Mouse (Mus musculus) R1 (cell line): ENCODE data around the gene Fbxw11.
"Not testable (repeated sequence)": the region's sequence is repeated elsewhere in the genome, so short reads cannot be mapped to it uniquely, and the experiment has no call there.

Experiments
- DNase-seq: peaks from one replicate; pipeline ENCODE4 v3.0.0-alpha.2; 2018; ENCODE audit warnings: low read depth, low spot score

The Fbxw11 gene

DNA sequence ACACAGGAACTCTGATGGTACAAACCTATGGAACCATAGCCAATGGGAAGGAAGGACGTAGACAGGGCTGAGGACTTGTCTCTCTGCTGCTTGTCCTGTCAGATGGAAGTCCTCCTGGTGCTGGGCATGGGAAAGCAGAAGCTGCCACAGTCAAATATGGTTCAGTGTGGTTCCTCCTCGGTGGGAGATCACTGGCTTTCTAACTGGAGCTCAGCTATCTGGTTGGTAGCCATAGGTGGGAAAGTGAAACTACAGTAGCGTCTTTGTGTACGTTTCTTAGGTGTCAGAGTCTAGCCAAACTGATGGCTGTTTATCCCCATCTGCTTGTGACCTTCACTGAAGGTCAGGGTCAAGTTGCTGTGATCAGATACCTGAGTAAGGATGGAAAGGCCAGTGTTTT is 29.0 kb downstream of the Fbxw11 start:
- DNase-seq, result peak; percentile 23

- DNase-seq, result no peak
These were observed 34.3 kb downstream of the Fbxw11 start for GRCm38 (mm10) chr11:32676777-32677176.

GRCm38 (mm10) chr11:32677811-32678210 is 35.3 kb downstream of the Fbxw11 start:
- no peak for DNase-seq

DNA sequence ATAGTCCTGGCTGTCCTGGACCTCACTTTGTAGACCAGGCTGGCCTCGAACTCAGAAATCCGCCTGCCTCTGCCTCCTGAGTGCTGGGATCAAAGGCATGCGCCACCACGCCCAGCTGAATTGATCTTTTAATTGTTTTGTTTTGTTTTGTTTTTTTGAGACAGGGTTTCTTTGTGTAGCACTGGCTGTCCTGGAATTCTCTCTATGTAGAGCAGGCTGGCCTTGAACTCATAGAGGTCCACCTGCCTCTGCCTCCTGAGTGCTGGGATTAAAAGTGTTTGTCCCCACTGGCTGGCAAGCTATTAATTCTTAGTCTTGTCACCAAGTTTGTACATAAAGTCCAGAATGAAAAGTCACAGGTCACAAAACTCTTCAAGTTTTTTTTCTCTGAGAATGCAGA is 36.6 kb downstream of the Fbxw11 start:
- DNase-seq, result peak; percentile 65

GRCm38 (mm10) chr11:32680014-32680413 is 37.5 kb downstream of the Fbxw11 start:
- DNase-seq, result no peak

DNA sequence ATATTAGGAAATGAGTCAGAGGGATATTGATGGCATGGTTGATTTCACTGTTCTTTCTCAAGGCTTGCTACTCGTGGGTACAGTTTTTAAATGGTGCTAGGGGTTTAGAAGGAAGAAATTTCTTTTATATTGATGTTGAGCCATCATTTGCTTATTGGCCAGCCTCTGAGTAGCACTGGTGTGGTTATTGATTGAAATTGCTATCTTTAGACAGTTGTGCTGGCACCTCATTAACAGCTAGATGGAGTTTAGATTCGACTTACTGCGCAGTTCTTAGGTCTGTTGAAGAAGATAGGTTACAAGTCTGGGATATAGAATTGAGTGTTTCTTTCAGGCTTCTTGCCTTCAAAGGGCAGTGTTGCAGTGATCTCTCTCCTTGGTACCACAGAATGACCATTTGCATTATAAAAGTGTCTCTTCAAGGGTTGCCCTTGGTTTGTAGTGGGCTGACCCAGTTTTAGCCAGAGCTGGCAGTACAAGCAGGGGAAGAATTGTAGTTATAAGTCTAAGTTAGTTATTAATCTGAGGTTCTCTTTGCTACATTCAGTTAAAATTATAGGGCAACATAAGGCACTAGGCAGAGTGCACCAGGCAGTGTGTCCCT is 38.8 kb downstream of the Fbxw11 start:
- peak; percentile 57 for DNase-seq

DNA sequence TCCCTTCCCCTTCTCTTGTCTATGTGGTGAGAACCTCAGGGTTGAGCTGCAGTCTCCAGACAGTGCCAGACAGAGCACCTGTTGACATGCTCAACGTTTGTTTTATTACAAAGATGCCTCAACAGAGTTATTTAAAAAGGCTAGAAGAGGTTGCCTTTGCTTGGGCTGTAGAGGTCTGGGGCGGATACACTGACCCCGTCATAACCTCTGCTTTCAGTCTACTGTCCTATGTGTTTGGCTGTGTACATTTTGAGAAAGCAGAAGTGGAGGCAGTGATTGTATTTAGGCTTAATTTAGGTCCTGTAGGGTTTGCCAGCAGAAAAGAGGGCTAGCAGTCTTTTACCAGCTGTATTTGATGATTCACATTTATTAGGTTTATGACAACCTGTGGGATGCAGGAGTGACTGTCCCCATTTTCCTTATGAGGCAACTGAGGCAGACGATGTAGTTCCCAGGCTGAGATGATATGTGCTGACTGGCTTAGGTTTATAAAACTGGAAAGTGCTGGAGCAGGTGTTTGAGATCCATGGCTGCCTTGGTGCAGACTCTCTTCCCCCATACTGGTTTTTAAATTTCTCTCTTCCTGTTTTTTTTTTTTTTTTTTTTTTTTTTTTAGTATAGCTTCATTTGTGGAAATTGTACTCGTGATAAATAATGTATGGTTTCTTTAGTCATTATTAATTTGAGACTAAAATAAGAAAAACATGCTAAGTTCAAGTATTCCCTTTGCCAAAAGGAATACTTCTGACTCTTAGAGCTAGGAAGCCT is 40.0 kb downstream of the Fbxw11 start:
- DNase-seq, result no peak

DNA sequence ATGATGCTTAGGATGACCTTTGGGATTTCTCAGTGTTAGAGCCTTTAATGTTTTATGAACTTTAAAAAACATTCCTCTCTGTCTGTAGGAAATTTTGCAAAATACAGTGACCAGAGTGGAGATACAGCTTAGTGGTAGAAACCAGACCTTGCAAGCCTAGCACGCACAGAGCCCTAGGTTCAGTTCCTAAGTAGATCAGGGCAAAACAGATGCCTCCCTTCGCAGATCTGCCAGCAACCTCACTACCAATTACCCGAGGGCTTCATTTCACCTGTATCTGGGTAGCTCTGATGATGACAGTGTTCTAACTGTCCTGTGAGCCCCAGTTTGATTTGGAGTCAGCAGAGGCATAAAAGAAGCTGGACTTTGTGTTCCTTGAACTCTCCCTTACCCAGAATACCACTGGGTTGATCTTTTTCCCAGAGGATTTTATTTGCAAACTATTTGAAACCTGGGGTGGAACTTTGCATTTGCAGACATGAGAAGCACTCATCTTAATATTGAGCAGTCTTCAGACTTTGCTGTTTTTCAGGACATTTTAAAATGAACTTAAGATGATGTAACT is 42.2 kb downstream of the Fbxw11 start:
- DNase-seq, result no peak

DNA sequence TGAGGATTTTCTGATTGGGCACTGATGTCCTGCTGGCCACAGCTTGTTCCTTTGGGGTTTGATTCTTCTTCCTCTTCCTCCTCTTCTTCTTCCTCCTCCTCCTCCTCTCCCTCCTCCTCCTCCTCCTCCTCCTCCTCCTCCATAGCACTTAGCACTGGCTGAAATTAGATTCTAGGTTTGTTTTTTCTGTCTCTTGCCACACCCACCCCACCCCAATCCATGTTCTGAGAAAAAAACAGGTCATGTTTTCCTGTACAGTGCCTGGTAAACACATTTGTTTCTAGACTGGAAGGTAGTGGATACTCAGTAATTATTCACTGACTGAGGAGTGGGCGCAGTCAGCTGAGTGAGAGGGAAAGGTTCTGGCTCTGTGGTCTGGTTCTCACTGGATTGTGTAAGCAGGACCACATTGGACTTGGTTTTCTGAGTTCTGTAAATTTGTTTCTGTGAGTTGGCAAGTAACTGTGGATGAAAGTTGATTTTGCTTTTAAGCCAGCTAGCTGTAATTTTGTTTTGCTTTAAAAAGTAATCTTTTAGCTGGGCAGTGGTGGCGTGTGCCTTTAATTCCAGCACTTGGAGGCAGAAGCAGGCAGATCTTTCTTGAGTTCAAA is 45.8 kb downstream of the Fbxw11 start:
- no peak for DNase-seq

DNA sequence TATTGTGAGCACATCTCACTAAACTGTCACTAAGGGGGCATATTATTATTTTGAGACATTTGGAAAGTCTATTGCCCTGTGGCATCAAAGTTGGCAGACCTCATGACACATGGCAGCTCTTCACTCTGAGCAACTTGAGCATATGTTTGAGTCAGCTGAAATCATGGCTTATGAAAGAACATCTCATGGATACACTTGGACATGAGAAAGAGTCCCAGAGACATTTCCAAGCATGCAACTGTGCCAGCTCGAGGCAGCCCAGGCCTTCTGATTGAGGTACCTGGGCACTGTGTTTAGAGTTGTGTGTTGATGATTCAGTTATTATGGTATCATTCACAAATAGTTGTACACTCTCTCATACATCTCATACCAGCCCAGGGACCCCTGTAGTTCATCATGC is 47.0 kb downstream of the Fbxw11 start:
- DNase-seq, result no peak

DNA sequence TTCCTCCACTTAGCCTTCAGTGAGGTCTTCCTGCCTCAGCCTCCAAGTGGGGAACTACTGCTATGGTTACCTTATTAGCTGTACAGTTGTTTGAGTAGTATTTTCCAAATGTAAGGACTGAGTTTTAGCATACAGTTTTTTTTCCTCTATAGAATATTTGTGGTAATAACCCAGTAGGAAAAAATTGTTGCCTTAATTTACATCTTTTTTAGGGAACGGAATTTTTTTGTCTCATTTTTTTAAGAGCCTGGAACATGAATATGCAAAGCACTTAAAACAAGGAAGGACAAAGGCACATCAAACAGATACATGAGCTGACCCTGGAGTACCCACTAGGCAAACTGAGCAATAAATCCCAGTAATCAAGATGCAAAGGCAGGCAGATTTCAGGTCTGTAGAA is 50.3 kb downstream of the Fbxw11 start:
- DNase-seq, result no peak

DNA sequence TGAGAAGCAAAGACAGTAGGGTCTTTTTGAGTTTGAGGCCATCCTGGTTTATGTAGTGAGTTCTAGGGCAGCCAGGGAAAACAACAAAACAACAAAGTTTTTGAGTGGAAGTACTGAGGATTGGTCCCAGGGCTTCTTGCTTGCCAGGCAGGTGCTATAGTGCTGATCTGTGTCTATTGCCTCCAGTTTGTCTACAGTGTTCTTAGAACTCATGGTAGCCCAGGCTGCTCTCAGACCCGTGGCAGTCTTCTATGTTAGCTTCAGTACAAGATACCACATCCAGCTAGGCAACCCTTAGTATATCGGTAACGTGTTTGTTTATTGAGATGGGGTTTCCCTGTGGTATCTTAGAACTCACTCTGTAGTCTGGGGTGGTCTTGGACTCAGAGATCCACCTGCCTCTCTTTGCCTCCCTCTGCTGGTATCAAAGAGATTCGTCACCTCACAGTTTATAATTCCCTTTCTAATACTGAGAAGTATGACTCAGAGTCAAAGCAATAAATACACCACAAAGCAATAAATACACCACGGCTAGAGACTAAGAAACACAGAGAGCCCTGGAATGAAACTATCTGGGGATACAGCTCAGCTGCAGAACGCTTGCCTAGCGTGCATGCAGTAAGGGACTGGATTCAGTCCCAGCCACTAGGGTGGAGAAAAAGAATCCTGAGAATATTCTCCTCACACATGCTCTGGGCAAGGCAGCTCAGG is 51.1 kb downstream of the Fbxw11 start:
- peak; percentile 30 for DNase-seq

DNA sequence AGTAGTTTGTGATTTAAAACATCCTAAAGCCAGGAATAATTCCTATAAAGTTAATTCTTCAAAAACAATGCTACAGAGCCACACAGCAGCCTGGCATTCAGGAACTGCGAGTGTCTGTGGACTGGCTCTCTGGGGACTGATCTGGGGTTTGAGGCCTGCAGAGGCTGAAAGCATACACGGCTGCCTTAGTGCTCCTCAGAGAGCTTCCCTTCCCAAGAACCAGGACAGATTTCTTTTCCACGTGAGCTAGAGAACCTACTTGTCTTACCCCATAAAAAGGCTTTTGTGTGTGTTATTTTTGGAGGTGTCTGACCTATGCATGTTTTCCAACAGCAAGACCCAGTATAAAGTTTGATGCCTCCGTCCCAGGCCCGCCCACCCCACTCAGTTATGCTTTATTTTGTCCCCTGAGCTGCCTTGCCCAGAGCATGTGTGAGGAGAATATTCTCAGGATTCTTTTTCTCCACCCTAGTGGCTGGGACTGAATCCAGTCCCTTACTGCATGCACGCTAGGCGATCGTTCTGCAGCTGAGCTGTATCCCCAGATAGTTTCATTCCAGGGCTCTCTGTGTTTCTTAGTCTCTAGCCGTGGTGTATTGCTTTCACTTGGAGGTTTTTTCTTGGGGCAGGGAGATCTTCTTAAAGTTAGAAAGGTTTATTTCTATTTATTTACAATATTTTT is 51.9 kb downstream of the Fbxw11 start:
- not testable (repeated sequence) for DNase-seq

DNA sequence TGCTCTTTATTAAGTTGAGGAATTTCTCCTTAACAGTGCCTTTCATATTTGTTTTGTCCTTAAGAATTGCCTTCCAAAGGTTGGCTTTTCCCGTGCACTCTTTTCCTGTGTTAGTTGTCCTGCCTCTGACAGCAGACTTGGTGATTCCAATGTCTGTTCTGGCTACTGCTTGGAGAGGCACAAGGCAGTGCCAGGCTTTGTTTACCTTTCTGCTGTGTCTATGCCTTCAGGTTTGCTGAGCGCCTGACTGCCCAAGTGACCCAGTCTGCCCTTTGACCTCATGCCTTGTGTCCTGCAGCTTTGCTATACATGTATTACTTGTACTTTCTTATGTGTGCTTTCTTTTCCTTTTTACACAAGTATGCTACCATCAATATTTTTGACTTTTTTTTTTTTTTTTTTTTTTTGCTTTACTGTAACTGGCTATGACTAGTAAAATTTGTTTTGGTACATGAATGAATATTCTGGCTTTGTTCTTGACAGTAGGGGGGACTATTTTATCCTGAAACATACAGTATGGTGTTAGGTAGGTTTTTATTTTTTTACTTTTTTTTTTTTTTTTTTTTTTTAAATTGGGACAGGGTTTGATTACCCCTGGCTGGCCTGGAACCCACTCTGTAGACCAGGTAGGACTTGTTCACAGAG is 54.0 kb downstream of the Fbxw11 start:
- no peak for DNase-seq

DNA sequence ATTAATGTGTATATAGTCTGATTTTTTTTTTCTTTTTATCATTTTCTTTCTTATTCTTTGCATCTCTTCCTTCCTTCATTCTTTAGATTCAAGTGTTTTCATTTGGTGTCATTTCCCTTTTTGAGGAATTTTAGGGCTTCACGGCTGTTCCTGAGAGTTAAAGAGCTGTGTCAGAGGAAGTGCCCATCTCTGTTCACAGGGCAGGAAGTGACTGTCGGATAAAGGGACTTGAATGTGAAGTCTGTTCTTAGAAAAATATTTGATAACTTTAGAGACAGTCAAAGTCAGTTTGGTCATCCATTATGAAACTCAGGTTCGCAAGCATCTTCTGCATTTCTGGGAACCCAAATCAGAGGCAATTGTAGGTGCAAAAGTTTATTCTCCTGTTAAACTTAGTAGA is 55.2 kb downstream of the Fbxw11 start:
- DNase-seq, result no peak

DNA sequence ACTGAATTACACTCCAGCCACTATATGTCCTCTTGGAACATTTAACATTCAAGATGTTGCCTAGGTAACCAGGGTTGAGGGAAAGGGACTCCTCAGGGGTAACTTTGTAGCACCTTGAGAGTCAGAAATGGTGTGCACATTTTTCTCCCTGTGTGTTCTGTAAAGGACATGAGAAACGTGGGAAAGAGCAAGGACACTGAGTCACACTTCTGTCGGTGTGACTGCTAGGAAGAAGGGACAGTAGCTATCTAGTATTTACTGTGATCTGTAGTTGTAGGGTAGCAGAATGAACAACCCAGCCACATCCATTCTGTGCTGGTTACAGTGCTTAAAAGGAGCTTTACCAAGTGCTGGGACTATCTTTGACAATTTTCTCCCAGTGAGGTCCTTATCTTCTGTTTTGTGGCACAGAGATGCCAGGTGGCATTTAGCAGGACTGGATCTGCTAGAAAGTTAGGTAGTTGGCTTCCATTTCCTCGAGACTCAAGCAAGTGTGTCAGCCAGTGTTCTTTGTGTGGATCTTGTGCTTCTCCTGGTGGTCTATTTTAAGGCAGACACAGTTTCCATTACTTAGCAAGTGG is 57.5 kb downstream of the Fbxw11 start:
- DNase-seq, result no peak

- DNase-seq, result no peak
These were observed 59.0 kb downstream of the Fbxw11 start for GRCm38 (mm10) chr11:32701566-32701965.

- peak; percentile 50 for DNase-seq
These were observed 61.8 kb downstream of the Fbxw11 start for GRCm38 (mm10) chr11:32704241-32704890.

GRCm38 (mm10) chr11:32706406-32706993 is 64.0 kb downstream of the Fbxw11 start:
- no peak for DNase-seq

DNA sequence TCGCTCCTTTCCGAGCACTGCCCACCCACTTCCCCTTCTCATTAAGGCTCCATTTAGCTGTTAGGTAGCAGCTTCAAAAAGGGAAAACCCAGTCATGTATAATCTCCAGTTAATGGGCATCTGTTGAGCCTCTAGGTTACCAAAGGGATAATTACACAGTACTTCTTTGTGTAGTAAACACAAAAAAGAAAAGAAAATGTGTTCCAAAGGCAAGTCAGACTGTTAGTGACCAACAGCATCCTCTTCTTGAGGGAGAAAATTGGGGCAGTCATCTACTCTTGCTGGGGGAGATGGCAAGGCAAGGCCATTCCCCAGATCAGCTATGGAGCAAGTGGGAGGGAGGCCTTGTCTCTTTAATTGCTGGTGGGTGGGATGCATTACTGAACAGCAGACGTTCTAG is 65.0 kb downstream of the Fbxw11 start:
- no peak for DNase-seq
